Mouse (Mus musculus): ENCODE results near the gene Kmo. TPM values are rescaled to one million over a fixed set of nuclear protein-coding genes. Genes with fewer than 3 reads are reported as not detected.

The Kmo gene
- polyA plus RNA-seq, 1 experiment from 2014 or later = not detected

DNA sequence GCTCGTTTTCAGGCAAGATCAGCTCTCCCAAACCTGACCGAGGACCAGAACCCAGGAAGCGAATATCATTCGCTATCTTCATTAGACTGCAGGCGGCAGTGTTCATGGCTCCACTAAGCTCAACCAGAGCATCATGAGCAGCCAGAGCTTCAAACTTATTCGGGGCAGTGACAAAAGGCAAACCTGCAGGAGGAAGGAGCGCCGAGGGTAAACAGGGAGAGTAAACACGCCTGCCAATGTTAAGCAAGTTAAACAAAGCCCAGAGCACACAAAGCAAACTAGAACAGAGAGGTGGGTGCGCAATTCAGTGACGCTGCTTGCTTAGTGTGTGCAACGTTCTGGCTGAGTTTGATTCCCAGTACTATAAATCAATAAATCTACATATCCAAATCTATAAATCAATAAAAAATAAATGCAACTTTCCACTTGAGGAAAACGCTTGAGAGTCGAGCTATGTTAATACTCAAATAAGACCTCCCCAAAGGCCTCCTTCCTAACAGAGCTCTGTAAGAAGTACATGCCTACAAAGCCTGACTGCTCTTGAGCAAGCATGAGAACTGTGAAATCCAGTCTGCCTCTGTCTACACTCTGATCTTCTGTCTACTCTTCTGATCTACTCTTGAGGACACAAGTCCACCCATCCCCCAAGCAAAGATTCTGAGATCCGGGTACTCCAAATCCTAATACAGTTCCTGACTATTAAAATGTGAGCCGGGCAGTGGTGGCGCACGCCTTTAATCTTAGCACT is 12.2 kb upstream of the Kmo start:
- Histone ChIP-seq H3K36me3 (replicated peaks) (peaks cover 97% of the 10 kb centered on the region), H3K4me3 (no peak overlapping the region)
- WGBS = 93% methylated on average over 18 of the region's 18 CpGs

DNA sequence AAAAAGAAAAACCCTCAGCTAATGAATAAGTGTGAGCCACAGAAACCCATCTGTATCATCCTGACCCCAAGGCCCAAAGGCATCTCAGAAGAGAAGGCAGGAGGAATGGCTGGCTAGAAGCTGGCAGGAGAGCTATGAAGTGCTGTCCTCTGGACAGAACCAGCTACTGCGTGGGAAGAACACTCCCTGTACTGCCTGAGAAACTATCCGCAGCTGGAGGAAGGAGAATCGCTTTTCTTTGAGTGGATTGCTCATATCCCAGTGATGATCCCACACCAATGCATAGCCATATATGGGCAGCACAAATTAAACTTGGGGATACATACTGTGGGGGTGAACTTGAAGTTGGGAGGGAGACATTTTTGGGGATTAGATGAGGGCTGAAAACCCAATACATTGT is 11.5 kb upstream of the Kmo start:
- H3K4me1 ChIP-seq = no peaks in the 10 kb centered on the region
- H3K27ac ChIP-seq (replicated peaks) = no peak overlapping the region
- H3K27me3 ChIP-seq (replicated peaks; ENCODE audit: low read depth, poor library complexity, severe bottlenecking) = no peaks in the 10 kb centered on the region
- no peak overlapping the region for H3K4me3 ChIP-seq
- no peaks in the 10 kb centered on the region for H3K9me3 ChIP-seq
- 94% methylated on average over 3 of the region's 3 CpGs for WGBS
- H3K36me3 ChIP-seq (replicated peaks) = peaks cover 97% of the 10 kb centered on the region
- no peak for DNase-seq (ENCODE audit: low spot score)

More for the DNA sequence above, 12.2 kb upstream of the Kmo start:
- no peak for DNase-seq (ENCODE audit: low spot score)
- Histone ChIP-seq H3K9me3 (no peaks in the 10 kb centered on the region), H3K27ac (replicated peaks) (no peak overlapping the region), H3K27me3 (replicated peaks; ENCODE audit: low read depth, poor library complexity, severe bottlenecking) (no peaks in the 10 kb centered on the region), H3K4me1 (no peaks in the 10 kb centered on the region)

DNA sequence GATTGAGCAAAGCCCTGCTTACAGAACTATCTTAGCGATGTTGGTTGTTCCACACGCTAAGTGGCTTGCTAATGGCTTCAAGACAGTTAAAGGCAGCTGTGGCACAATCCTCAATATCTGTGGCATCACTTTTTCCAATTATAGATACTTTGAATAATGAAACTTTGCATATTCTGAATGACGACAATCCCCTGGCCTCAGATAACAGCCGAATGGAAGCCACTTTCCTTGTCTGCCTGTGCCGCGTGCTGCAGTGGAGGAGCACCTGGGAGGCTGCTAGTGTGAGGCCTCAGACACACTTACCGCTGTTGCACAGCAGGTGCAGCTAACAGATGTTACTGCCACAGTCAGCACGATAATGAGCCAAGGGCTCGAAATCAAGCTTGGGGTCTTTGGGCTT is 5.2 kb upstream of the Kmo start:
- H3K36me3 ChIP-seq (replicated peaks) = peaks cover 96% of the 10 kb centered on the region
- no peaks in the 10 kb centered on the region for H3K9me3 ChIP-seq
- no peak for DNase-seq (ENCODE audit: low spot score)
- H3K27me3 ChIP-seq (replicated peaks; ENCODE audit: low read depth, poor library complexity, severe bottlenecking) = no peaks in the 10 kb centered on the region
- no peak overlapping the region for H3K27ac ChIP-seq (replicated peaks)
- H3K4me1 ChIP-seq = no peaks in the 10 kb centered on the region
- H3K4me3 ChIP-seq = no peak overlapping the region
- WGBS = 95% methylated on average over 9 of the region's 9 CpGs

DNA sequence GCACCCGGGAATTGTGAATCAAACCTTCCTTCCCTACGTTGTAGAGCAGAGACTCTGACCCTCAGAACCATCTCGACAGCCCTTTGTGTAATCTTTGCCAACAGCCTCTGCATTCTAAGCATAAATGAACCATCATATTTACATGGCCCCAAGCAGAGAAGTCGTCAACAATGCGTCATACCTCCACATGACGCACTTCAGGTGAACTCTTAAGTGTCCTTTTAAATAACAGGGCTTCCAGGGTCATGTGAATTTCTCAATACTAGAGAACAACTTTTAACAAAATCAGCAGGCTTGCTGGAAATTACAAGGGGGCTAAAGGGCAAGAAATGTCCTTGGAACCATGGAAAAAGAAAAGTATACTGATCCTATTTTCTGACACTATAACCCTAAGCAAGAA is 3.5 kb downstream of the Kmo start:
- Histone ChIP-seq H3K27me3 (replicated peaks; ENCODE audit: low read depth, poor library complexity, severe bottlenecking) (no peaks in the 10 kb centered on the region), H3K9me3 (no peaks in the 10 kb centered on the region), H3K4me1 (peaks cover 15% of the 10 kb centered on the region), H3K4me3 (no peak overlapping the region), H3K36me3 (replicated peaks) (peaks cover 16% of the 10 kb centered on the region), H3K27ac (replicated peaks) (no peak overlapping the region)
- WGBS = 91% methylated on average over 6 of the region's 6 CpGs
- no peak for DNase-seq (ENCODE audit: low spot score)

DNA sequence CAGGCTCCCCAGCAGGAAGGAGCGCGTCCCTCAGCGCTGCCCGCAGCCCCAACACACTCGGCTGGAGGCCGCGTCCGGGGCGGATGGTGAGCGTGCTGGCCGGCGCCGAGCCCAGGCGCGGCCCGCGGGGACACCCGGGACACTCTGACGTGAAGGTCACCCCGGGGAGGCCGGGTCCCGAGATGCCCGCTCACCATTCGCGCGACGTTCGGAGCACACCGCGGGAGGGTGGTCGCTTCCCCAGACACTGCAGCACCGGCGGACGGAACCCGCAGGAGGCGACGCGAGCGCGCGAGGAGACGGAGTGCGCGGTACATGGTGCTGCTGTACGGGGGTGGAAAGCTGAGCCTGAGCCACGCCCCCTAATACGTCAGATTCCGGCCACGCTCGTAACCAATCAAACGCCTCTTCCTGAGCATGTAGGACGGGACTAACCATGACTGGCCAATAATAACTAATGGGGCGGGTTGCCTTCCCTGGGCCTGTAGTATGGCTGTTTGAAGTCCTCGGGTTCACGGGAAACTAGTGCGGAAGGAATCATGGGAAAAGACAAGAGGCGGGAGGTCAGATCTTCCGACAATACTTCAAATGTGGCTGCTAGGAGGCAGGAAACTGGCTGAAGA is 5.2 kb downstream of the Kmo start, which contains the start of gene Fh1:
Gene Fh1 (minus strand): TSS at position 379 of the 623 bp plus-strand sequence.
- H3K27ac ChIP-seq (replicated peaks) = peak within 1 kb of the TSS; percentile 93
- H3K9me3 ChIP-seq = no peaks in the 10 kb centered on the region
- DNase-seq (ENCODE audit: low spot score) = peak; percentile 95
- peaks cover 15% of the 10 kb centered on the region for H3K4me1 ChIP-seq
- H3K36me3 ChIP-seq (replicated peaks) = peaks cover 2% of the 10 kb centered on the region
- H3K4me3 ChIP-seq = peak within 1 kb of the TSS; percentile 95
- H3K27me3 ChIP-seq (replicated peaks; ENCODE audit: low read depth, poor library complexity, severe bottlenecking) = no peaks in the 10 kb centered on the region
- WGBS = under 1% methylated on average over 58 of the region's 58 CpGs

DNA sequence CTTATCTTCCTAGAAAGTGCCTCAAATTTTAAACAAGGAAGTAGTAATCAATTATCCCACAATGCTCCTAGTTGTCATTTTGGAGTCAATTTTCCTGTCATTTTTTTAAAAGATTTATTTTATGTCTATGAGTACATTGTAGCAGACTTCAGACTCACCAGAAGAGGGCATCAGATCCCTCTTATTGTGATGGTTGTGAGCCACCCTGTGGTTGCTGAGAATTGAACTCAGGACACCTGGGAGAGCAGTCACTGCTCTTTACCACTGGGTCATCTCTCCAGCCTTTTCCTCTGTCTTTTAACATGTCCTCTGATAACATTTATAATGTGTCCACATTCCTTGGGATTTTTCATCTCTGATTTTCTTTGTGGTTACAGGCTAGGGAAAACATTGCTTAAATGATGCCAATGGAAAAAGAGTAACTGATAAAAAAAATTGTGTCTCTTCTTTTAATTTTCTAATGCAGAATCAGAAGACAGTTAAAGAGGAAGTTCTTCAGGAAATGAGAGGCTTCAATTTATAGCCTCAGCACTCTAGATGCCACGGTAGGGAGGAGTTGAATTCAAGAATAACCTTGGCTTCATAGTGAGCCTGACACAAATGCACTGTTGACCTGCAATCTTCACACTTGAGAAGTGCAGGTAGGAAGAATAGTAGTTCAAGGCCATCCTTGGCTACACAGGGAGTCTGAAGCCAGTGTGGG is 6.0 kb downstream of the Kmo start:
- Histone ChIP-seq H3K4me1 (peaks cover 15% of the 10 kb centered on the region), H3K27me3 (replicated peaks; ENCODE audit: low read depth, poor library complexity, severe bottlenecking) (no peaks in the 10 kb centered on the region), H3K27ac (replicated peaks) (peak overlapping the region; percentile 93), H3K9me3 (no peaks in the 10 kb centered on the region), H3K4me3 (peak overlapping the region; percentile 95), H3K36me3 (replicated peaks) (no peaks in the 10 kb centered on the region; the same call in 1 of the 2 replicates)
- DNase-seq (ENCODE audit: low spot score) = peak; percentile 14
- WGBS = 88% methylated on average over 1 of the region's 1 CpGs

DNA sequence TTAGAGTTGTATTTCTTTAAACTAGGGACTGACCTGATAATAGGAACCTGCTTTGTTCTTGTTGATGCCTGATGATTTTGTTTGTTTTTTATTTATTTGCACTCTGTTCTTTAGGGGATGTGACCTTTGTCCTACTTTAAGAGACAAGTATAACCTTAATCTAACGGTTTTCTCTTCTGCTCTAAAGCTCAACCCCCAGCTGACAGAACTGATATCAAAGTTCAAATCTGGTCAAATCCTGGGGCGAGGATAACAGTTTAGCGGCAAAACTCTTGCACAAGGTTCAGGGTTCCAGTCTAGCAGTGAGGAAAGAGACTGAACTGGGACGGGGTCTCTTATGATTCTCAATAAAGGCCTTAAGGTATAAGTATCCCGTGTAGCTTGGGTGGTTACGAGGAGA is 9.1 kb downstream of the Kmo start:
- Histone ChIP-seq H3K9me3 (no peaks in the 10 kb centered on the region), H3K27ac (replicated peaks) (no peak overlapping the region), H3K27me3 (replicated peaks; ENCODE audit: low read depth, poor library complexity, severe bottlenecking) (no peaks in the 10 kb centered on the region), H3K4me3 (no peak overlapping the region), H3K4me1 (peaks cover 7% of the 10 kb centered on the region), H3K36me3 (replicated peaks) (no peaks in the 10 kb centered on the region)
- no peak for DNase-seq (ENCODE audit: low spot score)
- 88% methylated on average over 6 of the region's 6 CpGs for WGBS

DNA sequence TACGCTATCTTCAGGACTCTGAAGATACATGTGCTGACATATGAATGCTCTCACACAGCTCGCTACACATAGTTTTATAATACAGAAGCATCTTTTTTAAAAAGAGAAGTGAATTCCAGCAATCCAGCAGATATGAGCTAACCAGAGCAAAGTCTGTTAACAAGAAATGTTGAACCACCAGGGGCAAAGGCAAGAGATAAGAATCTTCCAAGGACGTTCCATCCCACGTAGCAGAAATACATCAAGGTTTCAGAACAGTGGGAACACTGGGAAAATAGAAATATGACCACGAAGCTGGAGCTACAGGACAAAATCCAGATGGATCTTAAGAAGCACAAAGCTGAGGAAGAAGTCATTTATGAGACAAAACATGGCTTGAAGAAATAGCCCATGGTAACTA is 10.2 kb downstream of the Kmo start:
- H3K36me3 ChIP-seq (replicated peaks) = no peaks in the 10 kb centered on the region
- H3K27me3 ChIP-seq (replicated peaks; ENCODE audit: low read depth, poor library complexity, severe bottlenecking) = no peaks in the 10 kb centered on the region
- 86% methylated on average over 5 of the region's 5 CpGs for WGBS
- H3K9me3 ChIP-seq = no peaks in the 10 kb centered on the region
- no peaks in the 10 kb centered on the region for H3K4me1 ChIP-seq
- H3K27ac ChIP-seq (replicated peaks) = no peak overlapping the region
- no peak for DNase-seq (ENCODE audit: low spot score)
- H3K4me3 ChIP-seq = no peak overlapping the region

DNA sequence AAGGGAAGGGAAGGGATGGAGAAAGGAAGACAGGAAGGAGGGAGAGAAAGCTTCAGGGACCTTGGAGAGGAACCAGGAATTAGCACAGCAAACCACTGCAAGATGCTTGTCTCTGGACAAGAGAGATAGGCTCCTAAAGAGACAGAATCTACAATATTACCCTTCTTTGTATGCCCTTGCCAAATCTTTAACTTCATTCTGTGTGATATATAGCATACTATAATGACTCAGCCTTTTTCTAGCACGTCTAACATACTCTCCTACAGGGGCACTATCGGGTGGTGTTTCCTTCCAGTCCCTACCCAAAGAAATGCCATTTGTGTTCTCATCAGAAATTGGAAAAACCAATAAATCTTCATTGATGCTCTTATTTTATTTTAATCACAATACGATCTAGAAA is 10.9 kb downstream of the Kmo start:
- Histone ChIP-seq H3K27ac (replicated peaks) (no peak overlapping the region), H3K9me3 (no peaks in the 10 kb centered on the region), H3K4me1 (no peaks in the 10 kb centered on the region), H3K27me3 (replicated peaks; ENCODE audit: low read depth, poor library complexity, severe bottlenecking) (no peaks in the 10 kb centered on the region), H3K36me3 (replicated peaks) (no peaks in the 10 kb centered on the region), H3K4me3 (no peak overlapping the region)
- WGBS = 93% methylated on average over 3 of the region's 3 CpGs
- DNase-seq (ENCODE audit: low spot score) = no peak

DNA sequence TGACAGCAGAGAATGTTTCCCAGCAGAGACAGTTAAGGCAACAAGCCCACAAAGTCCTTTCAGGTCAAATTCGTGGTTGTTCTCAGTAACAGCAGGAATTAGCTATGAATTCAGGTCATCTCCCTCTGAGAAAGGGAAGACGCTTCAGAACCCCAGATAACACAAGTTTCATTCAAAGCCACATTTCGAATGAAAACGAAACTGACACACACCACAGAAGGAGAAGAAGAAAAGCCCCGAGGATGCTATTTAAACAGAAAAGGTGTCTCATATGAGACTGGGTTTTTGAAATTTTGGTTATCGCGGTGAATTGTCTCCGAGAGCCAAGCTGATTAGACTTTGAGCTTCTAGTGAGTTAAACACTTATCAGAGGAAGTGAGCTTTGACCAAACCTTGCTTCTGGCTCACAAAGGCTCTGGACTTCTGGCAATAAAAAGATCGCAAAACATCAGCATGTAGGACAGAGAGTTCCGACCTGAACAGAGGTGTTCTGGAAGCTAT is 11.6 kb downstream of the Kmo start:
- Histone ChIP-seq H3K36me3 (replicated peaks) (no peaks in the 10 kb centered on the region), H3K4me3 (no peak overlapping the region), H3K9me3 (no peaks in the 10 kb centered on the region), H3K27ac (replicated peaks) (no peak overlapping the region), H3K27me3 (replicated peaks; ENCODE audit: low read depth, poor library complexity, severe bottlenecking) (no peaks in the 10 kb centered on the region), H3K4me1 (no peaks in the 10 kb centered on the region)
- DNase-seq (ENCODE audit: low spot score) = no peak
- WGBS = 86% methylated on average over 10 of the region's 10 CpGs

DNA sequence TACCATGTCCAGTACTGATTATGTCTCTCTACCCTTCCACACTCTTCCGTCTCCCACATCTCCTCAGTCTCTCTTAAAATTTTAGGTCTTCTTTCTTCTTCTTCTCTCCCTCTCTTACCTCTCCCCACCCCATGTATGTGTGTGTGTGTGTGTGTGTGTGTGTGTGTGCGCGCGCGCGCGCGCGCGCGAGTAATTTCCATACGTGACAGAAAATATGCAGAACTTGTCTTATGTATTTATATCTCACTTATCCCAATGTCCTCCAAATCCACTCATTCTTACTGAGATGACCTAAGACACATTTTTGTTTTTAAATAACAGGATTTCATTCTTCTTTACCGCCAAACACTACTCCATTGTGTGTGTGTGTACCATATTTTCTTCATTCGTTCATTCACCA is 12.3 kb downstream of the Kmo start:
- no peak for DNase-seq (ENCODE audit: low spot score)
- Histone ChIP-seq H3K4me1 (no peaks in the 10 kb centered on the region), H3K27ac (replicated peaks) (no peak overlapping the region), H3K4me3 (no peak overlapping the region), H3K9me3 (no peaks in the 10 kb centered on the region), H3K36me3 (replicated peaks) (no peaks in the 10 kb centered on the region), H3K27me3 (replicated peaks; ENCODE audit: low read depth, poor library complexity, severe bottlenecking) (no peaks in the 10 kb centered on the region)
- 97% methylated on average over 14 of the region's 14 CpGs for WGBS

DNA sequence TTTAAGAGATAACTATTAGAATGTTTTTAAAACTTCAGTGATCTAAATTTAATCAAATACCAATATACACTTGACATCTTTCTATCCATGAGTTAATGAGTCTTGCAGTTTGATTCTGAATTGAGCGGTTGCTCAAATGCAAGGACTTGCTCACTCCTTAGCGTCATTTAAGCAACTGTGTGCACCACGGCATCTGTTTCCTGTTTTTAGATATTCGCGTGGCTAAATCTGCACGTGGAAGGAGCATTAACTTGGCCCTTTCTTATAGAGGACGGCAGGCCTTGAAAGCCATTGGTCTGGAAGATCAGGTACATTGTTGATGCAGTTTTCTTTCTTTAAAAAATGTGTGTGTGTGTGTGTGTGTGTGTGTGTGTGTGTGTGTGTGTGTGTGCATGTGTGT is 17.5 kb downstream of the Kmo start:
- WGBS = 87% methylated on average over 7 of the region's 7 CpGs
- no peaks in the 10 kb centered on the region for H3K36me3 ChIP-seq (replicated peaks)
- H3K27me3 ChIP-seq (replicated peaks; ENCODE audit: low read depth, poor library complexity, severe bottlenecking) = no peaks in the 10 kb centered on the region
- no peak overlapping the region for H3K27ac ChIP-seq (replicated peaks)
- H3K9me3 ChIP-seq = no peaks in the 10 kb centered on the region
- H3K4me1 ChIP-seq = no peaks in the 10 kb centered on the region
- DNase-seq (ENCODE audit: low spot score) = no peak
- no peak overlapping the region for H3K4me3 ChIP-seq
